Mouse (Mus musculus) limb, embryonic 11.5 days (tissue): ENCODE measurements around the gene Susd6. TPM values are rescaled to one million over a fixed set of nuclear protein-coding genes. Genes with fewer than 3 reads are reported as not detected.

Experiments used
- ATAC-seq: fragments of 200-750 bp; cut with Nextera tagmentation; 2 replicates; pipeline ENCODE4 v1.8.0; 2017; ENCODE audit warnings: low read depth; ENCODE audit not compliant: insufficient number of reproducible peaks, low FRiP score, low TSS enrichment
- DNase-seq: peaks from one replicate; pipeline ENCODE4 v3.0.0-alpha.2; 2015; ENCODE audit warnings: low spot score
- H3K27ac ChIP-seq: fragments of 300-500 bp; sonication (generic); replicated peaks from 2 replicates; pipeline ENCODE4 v1.5.1; 2014; ENCODE audit warnings: low read depth, mild to moderate bottlenecking, low read length
- H3K27me3 ChIP-seq: fragments of 300-500 bp; sonication (generic); 2 replicates; pipeline ENCODE4 v1.6.1; 2014; ENCODE audit warnings: mild to moderate bottlenecking, low read length, mixed read lengths; ENCODE audit not compliant: control insufficient read depth, insufficient read depth
- H3K36me3 ChIP-seq: fragments of 300-500 bp; sonication (generic); 2 replicates; pipeline ENCODE4 v1.6.1; 2014; ENCODE audit warnings: mild to moderate bottlenecking, low read length, moderate library complexity, mixed read lengths; ENCODE audit not compliant: control insufficient read depth, insufficient read depth
- H3K4me1 ChIP-seq: fragments of 300-500 bp; sonication (generic); 2 replicates; pipeline ENCODE4 v1.6.1; 2014; ENCODE audit warnings: low read length, mixed read lengths; ENCODE audit not compliant: control insufficient read depth, insufficient read depth
- H3K4me2 ChIP-seq: fragments of 300-500 bp; sonication (generic); 2 replicates; pipeline ENCODE4 v1.6.1; 2014; ENCODE audit warnings: low read depth, mild to moderate bottlenecking, moderate library complexity; ENCODE audit not compliant: severe bottlenecking
- H3K4me3 ChIP-seq: fragments of 300-500 bp; sonication (generic); 2 replicates; pipeline ENCODE4 v1.5.1; 2014; ENCODE audit warnings: low read depth, low read length
- H3K9ac ChIP-seq: fragments of 300-500 bp; sonication (generic); 2 replicates; pipeline ENCODE4 v1.6.1; 2014; ENCODE audit warnings: mild to moderate bottlenecking, low read length
- H3K9me3 ChIP-seq: fragments of 300-500 bp; sonication (generic); 2 replicates; pipeline ENCODE4 v1.6.1; 2016; ENCODE audit warnings: low read length; ENCODE audit not compliant: control insufficient read depth
- WGBS: fragments of 180-500 bp; shearing (Covaris S2); extraction: QIAGEN DNeasy Blood & Tissue Kit; methylation state at CpG from one replicate; pipeline ENCODE4 v1.1.7; 2014; 5-methylcytosine and 5-hydroxymethylcytosine counted together
- polyA plus RNA-seq: library from polyadenylated mRNA; unstranded; fragments of >200 nt; fragmentation: Nextera tagmentation; extraction: Ambion mirVana; gene quantifications from 2 replicates; pipeline ENCODE4 v1.2.1, GENCODE M21; 2014

Gene Susd6
- polyA plus RNA-seq, 1 experiment from 2014 or later: 14.3 TPM

GRCm38 (mm10) chr12:80917764-80918163 lies 127.5 kb downstream of the Susd6 start:
- peak; percentile 28 for DNase-seq
- H3K4me3 ChIP-seq: no peak overlapping the region
- 60% methylated on average over 7 of the region's 7 CpGs for WGBS
- H3K4me1 ChIP-seq: no peaks in the 10 kb centered on the region
- H3K9ac ChIP-seq: no peak overlapping the region
- H3K36me3 ChIP-seq: no peaks in the 10 kb centered on the region
- no peak overlapping the region for H3K27ac ChIP-seq
- H3K27me3 ChIP-seq: no peaks in the 10 kb centered on the region
- no peaks in the 10 kb centered on the region for H3K9me3 ChIP-seq
- no peak for ATAC-seq
- no peak overlapping the region for H3K4me2 ChIP-seq

- Histone ChIP-seq H3K4me2 (no peak overlapping the region), H3K27ac (no peak overlapping the region), H3K4me3 (no peak overlapping the region), H3K27me3 (no peaks in the 10 kb centered on the region), H3K9ac (no peak overlapping the region), H3K4me1 (no peaks in the 10 kb centered on the region), H3K9me3 (no peaks in the 10 kb centered on the region), H3K36me3 (no peaks in the 10 kb centered on the region)
- DNase-seq: no peak
- no peak for ATAC-seq
- WGBS: 94% methylated on average over 5 of the region's 5 CpGs
Observed at GRCm38 (mm10) chr12:80921301-80921700, 131.0 kb downstream of the Susd6 start.

DNA sequence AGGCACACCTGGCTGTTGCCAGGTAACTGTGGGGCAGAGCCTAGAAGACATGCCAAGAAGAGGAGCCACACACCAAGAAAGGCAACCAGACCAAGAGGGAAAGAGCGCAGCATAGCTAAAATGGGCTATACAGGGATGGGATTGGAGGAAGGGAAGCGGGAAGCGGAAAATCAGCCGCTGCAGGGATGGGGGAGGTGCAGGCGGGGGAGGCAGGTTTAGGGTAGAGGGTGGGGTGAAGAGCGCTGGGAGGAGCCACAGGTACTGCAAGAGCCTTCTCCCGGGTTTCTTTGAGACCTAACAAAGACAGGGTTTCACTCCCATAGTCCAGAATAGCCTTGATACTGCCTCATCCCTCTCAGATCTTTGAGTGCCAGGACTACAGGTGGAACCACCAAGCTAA lies 132.6 kb downstream of the Susd6 start:
- Histone ChIP-seq H3K9ac (no peak overlapping the region), H3K4me1 (no peaks in the 10 kb centered on the region), H3K4me2 (peak overlapping the region; percentile 22; the same call in 1 of the 2 replicates), H3K9me3 (no peaks in the 10 kb centered on the region), H3K4me3 (no peak overlapping the region), H3K36me3 (no peaks in the 10 kb centered on the region), H3K27ac (no peak overlapping the region), H3K27me3 (no peaks in the 10 kb centered on the region)
- ATAC-seq: no peak
- 4% methylated on average over 7 of the region's 7 CpGs for WGBS
- peak; percentile 38 for DNase-seq

DNA sequence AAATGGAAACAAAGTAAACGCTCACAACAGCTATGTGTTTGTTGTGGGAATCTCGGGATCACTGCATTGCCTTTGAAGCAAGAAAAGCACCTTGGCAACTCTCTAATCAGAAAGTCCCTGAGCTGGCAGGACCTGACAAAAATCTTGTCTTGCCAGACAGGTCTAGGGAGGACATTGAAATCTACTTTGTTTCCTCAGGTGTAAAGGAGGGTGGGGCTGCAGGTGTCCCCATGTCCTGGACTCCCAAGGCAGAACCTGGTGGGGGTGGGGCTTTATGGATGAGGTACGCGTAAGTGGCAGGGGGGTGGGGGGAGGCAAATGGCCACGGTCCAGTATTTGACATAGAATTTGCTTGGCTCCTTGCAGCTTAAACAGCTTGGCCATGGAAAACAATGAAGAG lies 133.3 kb downstream of the Susd6 start:
- ATAC-seq (no peak), DNase-seq (no peak)
- no peaks in the 10 kb centered on the region for H3K9me3 ChIP-seq
- no peaks in the 10 kb centered on the region for H3K4me1 ChIP-seq
- no peak overlapping the region for H3K4me3 ChIP-seq
- H3K36me3 ChIP-seq: no peaks in the 10 kb centered on the region
- H3K4me2 ChIP-seq: no peak overlapping the region
- WGBS: 59% methylated on average over 5 of the region's 5 CpGs
- H3K27me3 ChIP-seq: no peaks in the 10 kb centered on the region
- no peak overlapping the region for H3K9ac ChIP-seq
- no peak overlapping the region for H3K27ac ChIP-seq

- no peak overlapping the region for H3K4me2 ChIP-seq
- no peaks in the 10 kb centered on the region for H3K4me1 ChIP-seq
- 86% methylated on average over 3 of the region's 3 CpGs for WGBS
- no peak overlapping the region for H3K4me3 ChIP-seq
- H3K9me3 ChIP-seq: no peaks in the 10 kb centered on the region
- H3K27ac ChIP-seq: no peak overlapping the region
- no peak for ATAC-seq
- no peak overlapping the region for H3K9ac ChIP-seq
- no peak for DNase-seq
- H3K27me3 ChIP-seq: no peaks in the 10 kb centered on the region
- no peaks in the 10 kb centered on the region for H3K36me3 ChIP-seq
Observed at GRCm38 (mm10) chr12:80924205-80924604, 133.9 kb downstream of the Susd6 start.

GRCm38 (mm10) chr12:80925919-80926318 lies 135.6 kb downstream of the Susd6 start:
- WGBS: 74% methylated on average over 7 of the region's 7 CpGs
- no peaks in the 10 kb centered on the region for H3K9me3 ChIP-seq

DNA sequence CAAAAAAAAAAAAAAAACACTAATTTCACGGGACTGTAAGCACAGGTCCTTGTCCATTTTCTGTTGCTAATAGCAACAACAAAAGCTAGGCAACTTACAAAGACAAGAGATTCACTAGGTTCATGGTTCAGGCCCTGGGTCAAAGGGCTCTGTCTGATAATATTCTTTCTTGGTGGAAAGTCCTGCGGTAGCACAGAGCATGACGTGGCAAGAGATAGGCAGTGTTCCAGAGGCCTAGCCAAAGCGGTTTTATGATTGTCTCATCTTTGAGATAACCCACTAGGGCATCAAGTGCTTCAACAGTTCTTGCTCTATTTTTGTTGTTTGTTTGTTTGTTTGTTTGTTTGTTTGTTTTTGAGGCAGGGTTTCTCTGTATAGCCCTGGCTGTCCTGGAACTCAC lies 136.2 kb downstream of the Susd6 start:
- WGBS: 89% methylated on average over 4 of the region's 4 CpGs
- H3K9ac ChIP-seq: no peak overlapping the region
- no peaks in the 10 kb centered on the region for H3K36me3 ChIP-seq
- no peaks in the 10 kb centered on the region for H3K4me1 ChIP-seq
- ATAC-seq: no peak
- H3K9me3 ChIP-seq: no peaks in the 10 kb centered on the region
- no peak overlapping the region for H3K4me2 ChIP-seq
- no peaks in the 10 kb centered on the region for H3K27me3 ChIP-seq
- no peak for DNase-seq
- no peak overlapping the region for H3K4me3 ChIP-seq
- H3K27ac ChIP-seq: no peak overlapping the region

More at GRCm38 (mm10) chr12:80925919-80926318, 135.6 kb downstream of the Susd6 start:
- no peaks in the 10 kb centered on the region for H3K36me3 ChIP-seq
- H3K27me3 ChIP-seq: no peaks in the 10 kb centered on the region
- ATAC-seq: no peak
- no peak overlapping the region for H3K9ac ChIP-seq
- H3K4me1 ChIP-seq: no peaks in the 10 kb centered on the region
- H3K27ac ChIP-seq: no peak overlapping the region
- no peak overlapping the region for H3K4me2 ChIP-seq
- no peak overlapping the region for H3K4me3 ChIP-seq
- DNase-seq: no peak

DNA sequence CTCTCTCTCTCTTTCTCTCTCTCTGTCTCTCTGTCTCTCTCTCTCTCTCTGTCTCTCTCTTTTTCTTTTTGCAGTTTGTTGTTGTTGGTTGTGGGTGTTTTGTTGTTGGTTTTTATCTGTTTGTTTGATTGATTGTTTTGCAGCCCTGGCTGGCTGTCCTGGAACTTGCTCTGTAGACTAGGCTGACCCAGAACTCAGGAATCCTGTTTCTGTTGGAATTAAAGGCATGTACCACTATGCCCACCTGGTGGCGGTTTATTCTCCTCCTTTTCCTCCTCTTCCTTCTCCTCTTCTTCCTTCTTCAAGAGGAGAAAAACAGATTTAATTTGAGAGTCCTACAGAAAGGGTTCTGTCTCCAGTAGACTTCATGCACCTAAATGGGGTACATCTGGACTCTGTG lies 137.2 kb downstream of the Susd6 start:
- Histone ChIP-seq H3K36me3 (no peaks in the 10 kb centered on the region), H3K9me3 (no peaks in the 10 kb centered on the region), H3K4me1 (no peaks in the 10 kb centered on the region), H3K9ac (no peak overlapping the region), H3K4me2 (no peak overlapping the region), H3K27ac (no peak overlapping the region), H3K27me3 (no peaks in the 10 kb centered on the region), H3K4me3 (no peak overlapping the region)
- DNase-seq (no peak), ATAC-seq (no peak)
- WGBS: 65% methylated on average over 1 of the region's 1 CpGs

DNA sequence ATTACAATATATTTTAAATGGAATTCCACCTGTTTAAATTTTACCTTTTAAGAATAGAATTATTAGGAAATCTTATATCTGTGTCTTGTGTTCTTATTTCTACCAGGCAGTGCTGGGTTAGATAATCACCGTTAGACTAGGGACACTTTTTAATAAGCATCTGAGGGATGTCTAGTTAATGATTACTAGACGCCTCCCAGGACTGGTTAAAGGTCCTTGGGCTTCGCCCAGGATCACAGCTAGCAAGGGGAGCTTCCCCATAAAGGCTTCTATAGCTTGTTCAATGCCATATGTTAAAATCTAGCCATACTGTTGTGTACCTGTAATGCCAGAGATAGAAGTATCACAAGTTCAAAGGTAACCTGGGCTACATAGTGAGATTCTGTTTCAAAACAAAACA lies 138.6 kb downstream of the Susd6 start:
- DNase-seq (no peak), ATAC-seq (no peak)
- no peaks in the 10 kb centered on the region for H3K4me1 ChIP-seq
- H3K9ac ChIP-seq: no peak overlapping the region
- H3K9me3 ChIP-seq: no peaks in the 10 kb centered on the region
- WGBS: 86% methylated on average over 3 of the region's 3 CpGs
- H3K4me3 ChIP-seq: no peak overlapping the region
- H3K4me2 ChIP-seq: no peak overlapping the region
- no peaks in the 10 kb centered on the region for H3K27me3 ChIP-seq
- no peak overlapping the region for H3K27ac ChIP-seq
- H3K36me3 ChIP-seq: no peaks in the 10 kb centered on the region
